Mouse (Mus musculus) yolk sac, embryonic 10.5 days (tissue): ENCODE results near the gene Hoxd10.

Source experiments
- DNase-seq: peaks from one replicate; pipeline ENCODE4 v3.0.0-alpha.2; 2017; ENCODE audit warnings: low spot score

Gene Hoxd10

GRCm38 (mm10) chr2:74681594-74682531 lies 9.9 kb upstream of the Hoxd10 start:
- no peak for DNase-seq

- no peak for DNase-seq
These were observed 8.9 kb upstream of the Hoxd10 start for GRCm38 (mm10) chr2:74682796-74683195.

GRCm38 (mm10) chr2:74683471-74683951 lies 8.2 kb upstream of the Hoxd10 start:
- DNase-seq: no peak

- no peak for DNase-seq
These were observed 7.6 kb upstream of the Hoxd10 start for GRCm38 (mm10) chr2:74684106-74684505.

GRCm38 (mm10) chr2:74685059-74685603 lies 6.6 kb upstream of the Hoxd10 start:
- DNase-seq: no peak

- no peak for DNase-seq
These were observed 5.3 kb upstream of the Hoxd10 start for GRCm38 (mm10) chr2:74686301-74686987.

- no peak for DNase-seq
These were observed 4.6 kb upstream of the Hoxd10 start for GRCm38 (mm10) chr2:74686988-74687697.

- no peak for DNase-seq
These were observed 3.8 kb upstream of the Hoxd10 start for GRCm38 (mm10) chr2:74687698-74688555.

GRCm38 (mm10) chr2:74688795-74689573 lies 2.7 kb upstream of the Hoxd10 start:
- DNase-seq: no peak

GRCm38 (mm10) chr2:74689574-74690337 lies 2.0 kb upstream of the Hoxd10 start:
- no peak for DNase-seq

- no peak for DNase-seq
These were observed 1.4 kb upstream of the Hoxd10 start for GRCm38 (mm10) chr2:74690338-74690716.

- no peak for DNase-seq
These were observed 477 bp downstream of the Hoxd10 start for GRCm38 (mm10) chr2:74691995-74692807.

- DNase-seq: no peak
These were observed 1.2 kb downstream of the Hoxd10 start for GRCm38 (mm10) chr2:74692808-74693431.

GRCm38 (mm10) chr2:74693432-74693827 lies 1.7 kb downstream of the Hoxd10 start:
- no peak for DNase-seq

GRCm38 (mm10) chr2:74694066-74694465 lies 2.3 kb downstream of the Hoxd10 start:
- DNase-seq: no peak

GRCm38 (mm10) chr2:74695383-74695782 lies 3.7 kb downstream of the Hoxd10 start:
- DNase-seq: no peak

GRCm38 (mm10) chr2:74695813-74696430 lies 4.2 kb downstream of the Hoxd10 start:
- no peak for DNase-seq
